Mouse (Mus musculus) limb, embryonic 15.5 days (tissue): ENCODE data around the gene Dydc1. TPM values are rescaled to one million over a fixed set of nuclear protein-coding genes. Genes with fewer than 3 reads are reported as not detected.

Experiments used
- polyA plus RNA-seq: library from polyadenylated mRNA; unstranded; fragments of >200 nt; fragmentation: Nextera tagmentation; extraction: Ambion mirVana; gene quantifications from 2 replicates; pipeline ENCODE4 v1.2.1, GENCODE M21; 2015

The Dydc1 gene
- polyA plus RNA-seq, 1 experiment from 2014 or later: not detected

Other genes starting within 250 kb of the Dydc1 start
- gene Sh2d4b, start 179.6 kb upstream of the Dydc1 start, polyA plus RNA-seq: 0.58 and 0.79 TPM in 2 replicates
- 70.3 and 76.9 TPM in 2 replicates for gene Tspan14, start 106.1 kb upstream of the Dydc1 start, polyA plus RNA-seq
- 38.0 and 39.6 TPM in 2 replicates for gene Fam213a, start 59.1 kb upstream of the Dydc1 start, polyA plus RNA-seq
- not detected in 2 replicates for gene Dydc2, start 3.7 kb upstream of the Dydc1 start, polyA plus RNA-seq
- gene Mat1a, start 32.1 kb downstream of the Dydc1 start, polyA plus RNA-seq: 0.13 TPM in 1 of 2 replicates, not detected in the other
- gene Sftpa1, start 58.9 kb downstream of the Dydc1 start, polyA plus RNA-seq: not detected in 2 replicates
- not detected in 2 replicates for gene Mbl1, start 78.5 kb downstream of the Dydc1 start, polyA plus RNA-seq
- 0.79 and 1.1 TPM in 2 replicates for gene Sftpd, start 112.2 kb downstream of the Dydc1 start, polyA plus RNA-seq
- not detected in 2 replicates for gene Gm2832, start 205.9 kb downstream of the Dydc1 start, polyA plus RNA-seq